Mouse (Mus musculus) testis, adult 2 months (tissue): ENCODE results near the gene Megf11.

Experiments used
- CTCF ChIP-seq: fragments of 200-500 bp; IDR thresholded peaks from 2 replicates; pipeline ENCODE4 v1.5.1; 2012; ENCODE audit warnings: low read depth, mild to moderate bottlenecking, inconsistent platforms, low read length, moderate library complexity; ENCODE audit not compliant: control insufficient read depth, insufficient read depth, insufficient replicate concordance
- POLR2A ChIP-seq: fragments of 200-500 bp; IDR thresholded peaks from 2 replicates; pipeline ENCODE4 v1.6.1; 2012; ENCODE audit warnings: low read depth, mild to moderate bottlenecking, inconsistent platforms, low read length, moderate library complexity; ENCODE audit not compliant: control insufficient read depth

GRCm38 (mm10) chr9:64576143-64576878 is 190.9 kb downstream of the Megf11 start:
- TF ChIP-seq CTCF = no peak
- no peak for TF ChIP-seq POLR2A
